Mouse (Mus musculus): Measurements from ENCODE around the gene Slc15a3. TPM values are rescaled to one million over a fixed set of nuclear protein-coding genes. Genes with fewer than 3 reads are reported as not detected.

The Slc15a3 gene
- polyA plus RNA-seq, 1 experiment from 2014 or later, result 0.20 TPM

DNA sequence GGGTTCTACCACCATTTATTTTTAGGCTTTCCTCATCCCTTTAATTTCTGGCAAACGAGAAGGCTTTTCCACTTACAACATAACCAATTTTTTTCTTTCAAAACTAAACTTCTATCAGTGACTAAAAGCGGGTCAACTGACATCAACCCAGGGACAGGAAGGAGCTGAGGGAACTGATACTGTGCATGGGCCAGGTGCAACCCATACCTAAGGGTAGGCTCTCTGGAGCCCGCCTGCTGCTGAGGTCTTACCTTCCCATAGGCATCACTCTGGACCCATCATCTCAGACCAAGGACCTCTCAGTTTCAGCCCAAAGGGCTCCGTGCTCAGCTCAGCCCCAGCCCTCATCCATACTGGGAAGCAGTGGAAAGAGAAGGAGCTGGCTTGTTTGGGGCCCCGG, 11.2 kb upstream of the Slc15a3 start:
- no peak overlapping the region for H3K4me3 ChIP-seq
- H3K9me3 ChIP-seq, result no peaks in the 10 kb centered on the region
- no peak overlapping the region for H3K4me2 ChIP-seq (replicated peaks)
- no peaks in the 10 kb centered on the region for H3K27me3 ChIP-seq (replicated peaks)
- H3K9ac ChIP-seq, result no peak overlapping the region
- no peaks in the 10 kb centered on the region for H3K36me3 ChIP-seq
- H3K27ac ChIP-seq, result no peak overlapping the region
- WGBS, result 88% methylated on average over 5 of the region's 5 CpGs
- ATAC-seq (ENCODE audit: low FRiP score, low read depth), result no peak
- no peaks in the 10 kb centered on the region for H3K4me1 ChIP-seq

DNA sequence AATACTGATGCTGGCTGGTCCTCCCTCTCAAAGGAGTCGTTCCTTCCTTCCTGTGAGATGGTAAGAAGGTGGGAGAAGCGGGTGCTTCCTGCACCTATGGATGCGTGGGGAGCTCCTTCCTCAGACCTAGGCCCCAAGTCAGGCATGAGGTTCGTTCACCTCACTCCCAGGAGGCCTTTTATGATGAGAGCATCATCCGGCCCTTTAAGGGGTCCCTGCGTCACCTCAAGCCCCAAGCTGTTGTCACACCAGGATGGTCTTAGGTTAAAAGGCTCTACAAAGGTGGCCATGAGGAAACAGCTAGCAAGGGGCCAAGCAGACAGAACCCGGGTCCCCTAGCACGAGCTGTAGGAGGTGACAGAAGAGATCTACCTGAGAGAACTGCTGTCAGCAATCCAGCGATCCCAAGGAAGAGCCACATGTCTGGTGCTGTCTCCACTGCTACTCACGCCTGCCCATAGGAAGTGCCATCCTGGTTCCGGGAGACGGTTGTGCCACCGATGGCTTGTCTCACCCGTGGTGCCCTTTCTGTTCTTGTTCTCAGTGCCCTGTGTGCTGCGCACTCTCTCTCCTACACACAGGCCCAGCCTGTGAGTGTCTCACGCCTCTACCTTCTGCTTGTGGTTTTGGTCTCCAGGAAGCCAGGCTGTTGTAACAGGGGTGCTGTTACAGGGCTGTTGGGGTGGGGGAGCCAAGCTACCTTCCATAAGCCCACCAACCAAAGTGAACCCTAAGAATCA, 9.9 kb upstream of the Slc15a3 start, which contains the start of gene Cd6:
Gene Cd6, minus strand, starts transcription at position 623 of the 740 bp plus-strand sequence.
- Histone ChIP-seq H3K9ac (no peak within 1 kb of the TSS), H3K36me3 (no peaks in the 10 kb centered on the region), H3K9me3 (no peaks in the 10 kb centered on the region), H3K4me2 (replicated peaks) (no peak within 1 kb of the TSS), H3K4me1 (no peaks in the 10 kb centered on the region), H3K27me3 (replicated peaks) (no peaks in the 10 kb centered on the region), H3K4me3 (no peak within 1 kb of the TSS), H3K27ac (no peak within 1 kb of the TSS)
- ATAC-seq (ENCODE audit: low FRiP score, low read depth), result no peak
- 92% methylated on average over 16 of the region's 16 CpGs for WGBS

DNA sequence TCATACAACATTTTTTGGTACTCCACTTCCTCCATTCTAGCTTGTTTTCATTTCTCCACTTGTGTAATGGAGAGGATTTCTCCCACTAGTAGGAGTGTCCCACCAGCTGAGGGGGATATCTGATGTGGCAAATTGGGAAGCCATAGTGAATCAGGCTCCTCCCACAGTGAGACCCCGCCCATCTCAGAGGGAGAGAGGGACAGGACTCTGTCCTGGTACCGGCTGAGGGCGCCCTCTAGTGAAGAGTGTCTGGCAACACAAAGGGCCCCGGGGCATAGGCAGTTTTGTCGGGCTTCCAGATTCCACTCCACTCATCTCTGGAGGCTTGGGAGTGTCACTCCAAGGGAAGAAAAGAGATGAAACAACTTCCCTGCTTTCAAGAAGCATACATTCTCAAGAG, 8.1 kb upstream of the Slc15a3 start:
- no peak for ATAC-seq (ENCODE audit: low FRiP score, low read depth)
- Histone ChIP-seq H3K4me2 (replicated peaks) (no peak overlapping the region), H3K36me3 (no peaks in the 10 kb centered on the region), H3K4me1 (no peaks in the 10 kb centered on the region), H3K9me3 (no peaks in the 10 kb centered on the region), H3K27me3 (replicated peaks) (no peaks in the 10 kb centered on the region), H3K27ac (no peak overlapping the region), H3K4me3 (no peak overlapping the region), H3K9ac (no peak overlapping the region)
- 11% methylated on average over 5 of the region's 5 CpGs for whole genome bisulfite sequencing

DNA sequence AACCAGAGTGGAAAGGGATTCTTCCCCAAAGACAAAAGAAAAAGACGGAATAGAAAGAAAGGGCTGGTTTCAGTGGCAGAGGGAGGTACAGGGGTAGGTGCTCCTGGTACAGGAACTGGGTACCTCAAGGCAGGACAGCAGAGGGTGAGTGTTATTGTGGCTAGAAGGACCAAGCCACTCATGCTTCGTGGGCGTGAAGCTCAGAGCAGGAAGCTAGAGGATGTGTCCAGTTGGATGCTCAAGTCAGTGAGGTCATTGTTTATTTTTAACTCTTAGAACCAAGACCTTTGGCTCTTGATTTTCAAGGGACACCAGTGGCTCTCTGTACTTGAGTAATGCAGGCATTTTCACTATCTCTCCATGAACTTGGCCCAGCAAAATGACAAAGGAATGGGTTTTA, 7.5 kb upstream of the Slc15a3 start:
- no peak for ATAC-seq (ENCODE audit: low FRiP score, low read depth)
- 88% methylated on average over 3 of the region's 3 CpGs for WGBS
- Histone ChIP-seq H3K9me3 (no peaks in the 10 kb centered on the region), H3K27ac (no peak overlapping the region), H3K36me3 (no peaks in the 10 kb centered on the region), H3K4me3 (no peak overlapping the region), H3K9ac (no peak overlapping the region), H3K4me2 (replicated peaks) (no peak overlapping the region), H3K4me1 (no peaks in the 10 kb centered on the region), H3K27me3 (replicated peaks) (no peaks in the 10 kb centered on the region)

DNA sequence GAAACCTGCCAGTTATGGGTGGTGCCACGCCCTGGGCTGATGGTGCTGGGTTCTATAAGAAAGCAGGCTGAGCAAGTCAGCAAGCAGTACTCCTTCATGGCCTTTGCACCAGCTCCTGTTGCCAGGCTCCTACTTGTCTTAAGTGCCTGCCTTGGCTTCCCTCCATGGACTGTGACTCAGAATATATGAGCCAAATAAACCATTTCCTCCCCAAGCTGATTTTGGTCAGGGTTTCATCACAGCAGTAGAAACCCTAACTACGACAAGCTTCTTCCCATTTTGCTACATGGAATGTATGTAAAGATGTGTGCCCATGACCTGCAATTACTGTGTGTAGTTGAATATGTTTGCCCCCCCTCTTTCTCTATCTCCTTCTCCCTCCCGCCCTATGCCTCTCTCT, 5.9 kb upstream of the Slc15a3 start:
- H3K36me3 ChIP-seq, result no peaks in the 10 kb centered on the region
- H3K9ac ChIP-seq, result no peak overlapping the region
- WGBS, result 78% methylated on average over 3 of the region's 3 CpGs
- no peak overlapping the region for H3K27ac ChIP-seq
- ATAC-seq (ENCODE audit: low FRiP score, low read depth), result no peak
- H3K9me3 ChIP-seq, result no peaks in the 10 kb centered on the region
- no peak overlapping the region for H3K4me3 ChIP-seq
- H3K27me3 ChIP-seq (replicated peaks), result no peaks in the 10 kb centered on the region
- no peaks in the 10 kb centered on the region for H3K4me1 ChIP-seq
- no peak overlapping the region for H3K4me2 ChIP-seq (replicated peaks)

DNA sequence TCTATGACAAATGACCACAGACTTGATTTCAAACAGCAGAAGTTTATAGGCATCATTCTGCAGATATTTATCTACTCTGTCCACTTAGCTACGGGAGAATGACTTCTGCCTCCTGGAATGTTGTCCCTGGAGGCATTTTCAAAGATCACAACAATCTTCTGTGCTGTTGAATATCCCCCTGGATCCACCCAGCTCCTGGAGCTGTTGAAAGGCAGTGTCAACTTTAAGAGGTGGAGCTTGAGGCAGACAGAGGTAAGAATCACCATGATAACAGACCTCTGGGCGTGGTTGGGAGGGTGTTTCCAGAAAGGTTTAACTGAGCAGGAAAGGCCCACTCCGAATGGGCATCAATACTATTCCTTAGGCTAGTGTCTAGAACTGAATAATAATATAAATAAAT, 3.9 kb upstream of the Slc15a3 start:
- Histone ChIP-seq H3K9ac (no peak overlapping the region), H3K4me2 (replicated peaks) (no peak overlapping the region), H3K4me3 (no peak overlapping the region), H3K27ac (no peak overlapping the region), H3K27me3 (replicated peaks) (no peaks in the 10 kb centered on the region), H3K9me3 (no peaks in the 10 kb centered on the region), H3K36me3 (no peaks in the 10 kb centered on the region), H3K4me1 (no peaks in the 10 kb centered on the region)
- no peak for ATAC-seq (ENCODE audit: low FRiP score, low read depth)
- WGBS, result 66% methylated on average over 3 of the region's 3 CpGs

DNA sequence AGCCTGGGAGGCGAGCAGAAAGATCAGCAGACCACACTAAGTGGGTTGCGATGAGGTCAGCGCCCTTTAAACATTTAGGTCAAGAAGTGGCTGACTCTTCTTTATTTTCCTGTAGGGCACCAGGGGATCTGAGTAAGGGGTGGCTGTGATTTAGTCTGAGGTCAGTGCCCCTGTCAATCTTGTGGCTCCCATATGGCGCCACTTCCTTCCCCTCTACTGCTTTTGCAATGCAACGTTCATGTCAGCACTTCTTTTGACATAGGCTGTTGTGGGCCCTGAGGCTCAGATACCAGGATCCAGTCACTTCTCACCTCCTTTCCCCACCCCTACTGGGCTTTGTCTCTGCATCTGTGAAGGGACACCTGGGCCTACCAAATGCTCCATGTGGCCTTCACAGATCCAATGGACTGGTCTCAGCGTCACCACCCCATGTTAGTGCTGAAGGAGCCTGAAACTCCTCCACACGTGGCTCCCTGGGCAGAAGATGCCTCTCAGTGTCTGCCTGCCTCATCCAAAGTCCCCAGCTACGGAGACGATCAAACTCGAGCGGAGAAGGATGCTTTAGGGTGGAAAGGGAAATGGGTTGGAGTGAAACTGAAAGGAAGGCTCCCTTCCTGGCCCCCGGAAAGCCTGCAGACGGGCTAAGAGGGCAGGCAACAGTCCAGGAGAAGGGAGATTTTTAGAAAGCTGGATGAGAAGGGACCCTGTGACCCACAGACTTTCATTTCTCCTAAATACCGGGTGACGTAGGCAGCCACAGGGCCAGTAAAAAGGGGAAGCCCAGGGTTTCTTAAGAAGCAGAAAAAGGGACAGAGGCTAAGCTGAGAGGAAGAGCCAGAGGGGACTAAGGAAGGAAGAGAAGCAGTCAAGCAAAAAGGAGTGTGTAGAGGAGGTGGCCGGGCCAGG, 2.4 kb downstream of the Slc15a3 start:
- Histone ChIP-seq H3K4me3 (no peak overlapping the region), H3K9me3 (no peaks in the 10 kb centered on the region), H3K27me3 (replicated peaks) (no peaks in the 10 kb centered on the region), H3K36me3 (no peaks in the 10 kb centered on the region), H3K27ac (no peak overlapping the region), H3K4me2 (replicated peaks) (no peak overlapping the region), H3K9ac (no peak overlapping the region), H3K4me1 (no peaks in the 10 kb centered on the region)
- no peak for ATAC-seq (ENCODE audit: low FRiP score, low read depth)
- 64% methylated on average over 16 of the region's 16 CpGs for whole genome bisulfite sequencing

DNA sequence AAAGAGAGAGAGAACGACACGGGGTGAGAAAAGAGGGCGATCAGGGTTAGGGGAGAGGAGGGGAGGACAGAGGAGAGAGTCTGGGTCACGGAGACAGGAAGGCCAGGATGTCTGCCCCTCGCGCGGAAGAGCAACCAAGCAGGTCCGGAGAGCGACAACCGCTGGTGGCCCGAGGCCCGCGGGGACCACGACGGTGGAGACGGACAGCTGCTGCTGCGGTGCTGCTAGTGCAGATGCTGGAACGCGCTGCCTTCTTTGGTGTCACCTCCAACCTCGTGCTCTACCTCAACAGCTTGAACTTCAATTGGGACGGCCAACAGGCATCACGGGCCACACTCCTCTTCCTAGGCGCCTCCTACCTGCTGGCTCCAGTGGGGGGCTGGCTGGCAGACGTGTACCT, 3.4 kb downstream of the Slc15a3 start:
- Histone ChIP-seq H3K9ac (no peak overlapping the region), H3K9me3 (no peaks in the 10 kb centered on the region), H3K36me3 (no peaks in the 10 kb centered on the region), H3K27me3 (replicated peaks) (no peaks in the 10 kb centered on the region), H3K4me2 (replicated peaks) (no peak overlapping the region), H3K27ac (no peak overlapping the region), H3K4me1 (no peaks in the 10 kb centered on the region), H3K4me3 (no peak overlapping the region)
- 56% methylated on average over 24 of the region's 24 CpGs for WGBS
- ATAC-seq (ENCODE audit: low FRiP score, low read depth), result no peak

DNA sequence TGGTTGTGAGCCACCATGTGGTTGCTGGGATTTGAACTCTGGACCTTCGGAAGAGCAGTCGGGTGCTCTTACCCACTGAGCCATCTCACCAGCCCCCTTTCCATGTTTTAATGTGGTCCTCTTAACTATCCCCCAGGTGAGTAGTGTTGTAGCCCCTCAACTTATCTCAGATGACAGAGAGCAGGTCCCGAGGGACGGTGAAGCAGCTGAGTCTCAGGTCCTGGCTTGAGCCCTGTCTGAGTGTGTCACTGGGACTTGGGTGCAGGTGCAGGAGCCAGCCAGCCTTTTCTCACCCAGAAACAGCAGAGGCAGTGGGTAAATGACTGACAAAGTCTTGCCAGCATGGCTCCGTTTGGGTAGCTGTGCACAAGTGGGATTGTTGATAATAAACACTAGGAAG, 4.7 kb downstream of the Slc15a3 start:
- H3K9ac ChIP-seq, result no peak overlapping the region
- no peak for ATAC-seq (ENCODE audit: low FRiP score, low read depth)
- WGBS, result 87% methylated on average over 5 of the region's 5 CpGs

DNA sequence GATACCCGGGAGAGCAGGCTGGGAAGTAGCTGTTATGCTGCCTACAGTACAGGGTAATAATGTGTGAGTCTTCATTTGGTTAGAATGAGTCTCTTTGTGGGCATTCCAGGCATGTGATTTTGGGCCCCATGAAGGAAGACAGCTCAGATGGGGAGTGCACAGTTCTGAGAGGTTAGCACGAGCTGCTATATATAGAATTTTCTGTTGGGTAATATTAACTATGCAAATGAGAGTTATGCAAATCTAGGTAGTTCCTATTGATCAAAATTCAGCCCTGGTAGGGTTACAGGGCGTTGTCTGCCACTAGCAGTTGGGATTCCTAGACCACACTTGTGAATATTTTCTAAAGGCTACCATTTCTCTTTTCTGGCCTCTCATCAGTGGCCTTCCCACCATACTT, 5.9 kb downstream of the Slc15a3 start:
- no peak for ATAC-seq (ENCODE audit: low FRiP score, low read depth)
- Histone ChIP-seq H3K27me3 (replicated peaks) (no peaks in the 10 kb centered on the region), H3K4me1 (no peaks in the 10 kb centered on the region), H3K36me3 (no peaks in the 10 kb centered on the region), H3K27ac (no peak overlapping the region), H3K4me3 (no peak overlapping the region), H3K4me2 (replicated peaks) (no peak overlapping the region), H3K9me3 (no peaks in the 10 kb centered on the region), H3K9ac (no peak overlapping the region)
- WGBS, result 92% methylated on average over 3 of the region's 3 CpGs

More for the DNA sequence above, 4.7 kb downstream of the Slc15a3 start:
- no peaks in the 10 kb centered on the region for H3K9me3 ChIP-seq
- H3K4me1 ChIP-seq, result no peaks in the 10 kb centered on the region
- no peak overlapping the region for H3K4me3 ChIP-seq
- H3K27me3 ChIP-seq (replicated peaks), result no peaks in the 10 kb centered on the region
- no peak overlapping the region for H3K4me2 ChIP-seq (replicated peaks)
- no peak overlapping the region for H3K27ac ChIP-seq
- H3K36me3 ChIP-seq, result no peaks in the 10 kb centered on the region

DNA sequence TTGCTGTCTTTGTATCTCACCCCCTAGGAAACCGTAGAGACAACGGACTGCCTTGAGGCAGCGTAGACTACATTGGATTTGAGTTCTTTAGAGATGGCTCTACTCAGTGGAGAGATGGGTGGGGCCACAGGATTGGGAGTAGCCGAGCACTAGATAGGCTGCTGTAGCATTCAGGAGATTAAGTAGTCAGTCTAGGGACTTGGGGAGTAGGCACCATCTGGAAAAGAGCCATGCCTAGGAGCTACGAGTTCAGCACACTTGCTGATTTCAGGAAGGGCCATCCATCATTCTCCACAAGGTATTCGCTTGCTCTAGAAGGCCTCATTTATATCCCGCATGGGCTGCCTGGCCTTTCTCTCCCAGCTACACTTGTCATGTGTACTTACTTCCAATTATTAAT, 6.6 kb downstream of the Slc15a3 start:
- Histone ChIP-seq H3K9me3 (no peaks in the 10 kb centered on the region), H3K27me3 (replicated peaks) (no peaks in the 10 kb centered on the region), H3K4me3 (no peak overlapping the region), H3K9ac (no peak overlapping the region), H3K27ac (no peak overlapping the region), H3K4me2 (replicated peaks) (no peak overlapping the region), H3K4me1 (no peaks in the 10 kb centered on the region), H3K36me3 (no peaks in the 10 kb centered on the region)
- no peak for ATAC-seq (ENCODE audit: low FRiP score, low read depth)
- WGBS, result 67% methylated on average over 7 of the region's 7 CpGs

DNA sequence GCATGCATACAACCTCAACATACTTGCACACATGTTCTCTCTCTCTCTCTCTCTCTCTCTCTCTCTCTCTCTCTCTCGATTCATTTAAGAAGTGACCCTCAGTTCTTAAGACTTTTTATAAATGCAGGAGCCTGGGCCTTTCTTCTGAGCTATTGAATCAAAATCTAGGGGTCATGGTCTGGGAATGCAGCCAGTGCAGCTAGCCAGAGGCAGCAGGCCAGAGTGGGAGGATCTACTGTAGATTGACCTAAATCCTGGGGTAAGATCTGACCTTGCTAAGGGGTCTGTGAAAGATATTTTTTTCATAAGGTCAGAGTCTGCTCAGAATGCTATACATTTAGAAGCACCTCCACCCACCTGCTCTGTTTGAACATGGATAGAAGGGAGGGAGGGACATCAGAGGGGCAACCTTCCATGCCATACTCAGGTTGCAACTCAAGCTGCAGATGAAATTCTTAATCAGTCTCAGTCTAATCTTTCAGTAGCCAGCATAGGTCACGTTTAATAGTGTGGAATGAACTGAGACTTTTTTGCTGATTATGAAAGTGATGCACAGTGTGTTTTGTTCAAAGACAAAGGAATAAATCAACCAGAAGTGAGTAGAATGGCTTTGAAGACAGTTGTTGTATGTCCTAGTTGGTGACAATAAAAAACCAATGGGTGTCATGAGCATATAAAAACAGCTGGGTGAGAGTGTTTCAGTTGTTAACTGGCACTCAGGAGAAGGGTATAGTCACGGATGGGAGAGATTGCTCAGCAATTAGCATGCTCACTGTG, 8.0 kb downstream of the Slc15a3 start:
- no peak overlapping the region for H3K27ac ChIP-seq

More for the DNA sequence above, 8.0 kb downstream of the Slc15a3 start:
- no peaks in the 10 kb centered on the region for H3K36me3 ChIP-seq
- H3K4me1 ChIP-seq, result no peaks in the 10 kb centered on the region
- no peak overlapping the region for H3K4me3 ChIP-seq
- no peak overlapping the region for H3K9ac ChIP-seq
- no peaks in the 10 kb centered on the region for H3K27me3 ChIP-seq (replicated peaks)
- no peak overlapping the region for H3K4me2 ChIP-seq (replicated peaks)
- 43% methylated on average over 3 of the region's 3 CpGs for WGBS
- no peaks in the 10 kb centered on the region for H3K9me3 ChIP-seq
- no peak for ATAC-seq (ENCODE audit: low FRiP score, low read depth)
